In genomic region chr13:93429205-93429604, GRCm38 (mm10) we compare ENCODE assay signal across 14 mouse cellular contexts.
"Had no signal": no experiment of that assay in that cellular context is flagged by ENCODE, and none has a peak within 500 bp of the region (broad histone marks: within the 10 kb centered on the region; RNA-seq: fewer than 3 reads in every experiment).

No protein-coding gene starts in this region.

- H3K4me1 ChIP-seq: limb, embryonic 12.5 days; midbrain, embryonic 12.5 days; neural tube, embryonic 13.5 days; stomach, embryonic 15.5 days had no signal

- H3K9ac ChIP-seq: limb, embryonic 12.5 days; midbrain, embryonic 12.5 days; neural tube, embryonic 13.5 days; stomach, embryonic 15.5 days had no signal

- H3K9me3 ChIP-seq: limb, embryonic 12.5 days; midbrain, embryonic 12.5 days; neural tube, embryonic 13.5 days; stomach, embryonic 15.5 days had no signal

- DNase-seq: kidney, postnatal 10 days; kidney, postnatal 4 days; lung, adult 18-20 months; retina, postnatal 1 day; right cerebral cortex, postnatal 4 days; spleen, adult 18-20 months; thymus, adult 2 months; thymus, postnatal 25 days had no signal

- H3K27ac ChIP-seq: layer of hippocampus, adult 2 months; limb, embryonic 12.5 days; midbrain, embryonic 12.5 days; neural tube, embryonic 13.5 days; stomach, embryonic 15.5 days had no signal

- H3K4me3 ChIP-seq: layer of hippocampus, adult 2 months; limb, embryonic 12.5 days; midbrain, embryonic 12.5 days; neural tube, embryonic 13.5 days; stomach, embryonic 15.5 days had no signal

- ATAC-seq: midbrain, embryonic 16.5 days had no signal

- H3K27me3 ChIP-seq: limb, embryonic 12.5 days; midbrain, embryonic 12.5 days; neural tube, embryonic 13.5 days; stomach, embryonic 15.5 days had no signal

- H3K4me2 ChIP-seq: limb, embryonic 12.5 days; midbrain, embryonic 12.5 days; neural tube, embryonic 13.5 days; stomach, embryonic 15.5 days had no signal
